Mouse (Mus musculus): ENCODE measurements at regions not wholly inside any gene's neighbourhood (a gene's known extent, or its start where the extent isn't known, plus 50 kb on each side); places are given as distances from the start of the nearest gene placed in this dataset.

DNA sequence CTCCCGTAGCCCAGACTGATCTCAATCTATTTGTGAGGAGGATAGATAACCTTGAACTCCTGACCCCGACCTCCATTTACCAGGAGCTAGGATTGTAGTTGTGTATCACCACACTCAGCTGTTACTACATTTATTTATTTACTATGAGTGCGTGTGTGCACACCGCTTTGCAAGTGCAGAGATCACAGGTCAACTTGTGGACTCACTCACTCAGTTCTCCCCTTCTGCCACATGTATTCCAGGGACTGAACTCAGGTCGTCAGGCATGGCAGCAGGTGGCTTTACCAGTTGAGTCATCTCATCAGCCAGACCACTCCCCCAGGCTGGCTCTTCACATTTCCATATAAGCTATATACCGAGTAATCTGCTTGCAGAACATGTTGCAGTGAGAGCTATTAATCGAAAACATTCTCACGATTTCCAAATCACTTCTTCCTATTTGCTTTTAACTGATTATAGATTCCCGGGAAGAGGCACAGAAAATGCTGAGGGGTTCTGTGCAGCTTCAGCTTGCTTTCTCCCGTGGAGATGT, 104.4 kb upstream of the Lrig1 start:
- no peak overlapping the region for H3K4me3 ChIP-seq (ENCODE audit: control insufficient read depth in 1 of 2, insufficient read depth in 1 of 2, low read depth in 2 of 2, low read length in 2 of 2)
- H3K4me1 ChIP-seq (ENCODE audit: control insufficient read depth in 1 of 2, insufficient read depth in 2 of 2, low read length in 2 of 2) = no peaks in the 10 kb centered on the region
- TF ChIP-seq CTCF (IDR thresholded peaks at IDR 0.05 in 2 of 3, conservative IDR thresholded peaks at IDR 0.05 in 1 of 3; ENCODE audit: control insufficient read depth in 1 of 3, insufficient read depth in 1 of 3, low read depth in 2 of 3, low read length in 3 of 3, poor library complexity in 1 of 3, severe bottlenecking in 1 of 3) = no peak
- no peak for TF ChIP-seq HCFC1 (IDR thresholded peaks at IDR 0.05; ENCODE audit: low read depth, low read length)
- no peak for TF ChIP-seq TAL1 (IDR thresholded peaks at IDR 0.05; ENCODE audit: low read length)
- TF ChIP-seq NRF1 (IDR thresholded peaks at IDR 0.05; ENCODE audit: insufficient read depth, low read depth, low read length, poor library complexity, severe bottlenecking) = no peak
- TF ChIP-seq CHD1 (IDR thresholded peaks at IDR 0.05; ENCODE audit: low read depth, low read length) = no peak
- TF ChIP-seq SMC3 (IDR thresholded peaks at IDR 0.05; ENCODE audit: low read depth, low read length) = no peak
- no peak overlapping the region for H3K27ac ChIP-seq (ENCODE audit: control insufficient read depth, low read depth, low read length)
- no peaks in the 10 kb centered on the region for H3K36me3 ChIP-seq (ENCODE audit: control insufficient read depth in 1 of 2, insufficient read depth in 2 of 2, low read length in 2 of 2)
- no peaks in the 10 kb centered on the region for H3K9me3 ChIP-seq (replicated peaks; ENCODE audit: insufficient read depth, low read length)
- no peaks in the 10 kb centered on the region for H3K79me2 ChIP-seq (ENCODE audit: control insufficient read depth, insufficient read depth, low read length, poor library complexity)
- no peak overlapping the region for H3K9ac ChIP-seq (ENCODE audit: control insufficient read depth, low read depth, low read length, poor library complexity, severe bottlenecking)
- H3K27me3 ChIP-seq (ENCODE audit: control insufficient read depth in 1 of 2, insufficient read depth in 2 of 2, low read length in 2 of 2) = no peaks in the 10 kb centered on the region
- DNase-seq (ENCODE audit: low read depth, low spot score) = no peak

DNA sequence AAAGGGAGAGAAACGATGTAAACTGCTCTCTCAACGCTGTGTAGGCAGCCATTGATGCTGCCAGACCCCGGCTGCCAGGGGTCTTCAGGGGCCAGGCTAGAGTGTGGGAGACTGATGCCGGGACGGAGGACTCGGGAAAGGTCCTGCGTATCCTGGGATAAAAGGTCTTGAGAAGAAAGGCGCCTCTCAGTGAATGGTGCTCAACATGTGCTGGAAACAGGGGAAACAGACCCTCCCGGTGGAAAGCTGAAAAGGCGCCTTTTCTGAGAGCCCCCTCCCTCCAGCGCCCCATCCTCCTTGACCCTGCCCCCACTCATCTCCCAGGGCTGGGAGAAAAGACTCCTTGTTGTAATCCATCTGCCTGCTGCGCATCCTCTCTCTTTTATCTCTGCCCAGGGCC, 101.1 kb upstream of the Lrig1 start:
- H3K79me2 ChIP-seq (ENCODE audit: control insufficient read depth, insufficient read depth, low read length, poor library complexity) = no peaks in the 10 kb centered on the region
- no peak overlapping the region for H3K27ac ChIP-seq (ENCODE audit: control insufficient read depth, low read depth, low read length)
- no peak overlapping the region for H3K9ac ChIP-seq (ENCODE audit: control insufficient read depth, low read depth, low read length, poor library complexity, severe bottlenecking)
- H3K9me3 ChIP-seq (replicated peaks; ENCODE audit: insufficient read depth, low read length) = no peaks in the 10 kb centered on the region
- no peak for TF ChIP-seq UBTF (IDR thresholded peaks at IDR 0.05; ENCODE audit: borderline replicate concordance, insufficient read depth, low read depth, low read length)
- DNase-seq (ENCODE audit: low read depth, low spot score) = no peak
- H3K4me3 ChIP-seq (ENCODE audit: control insufficient read depth in 1 of 2, insufficient read depth in 1 of 2, low read depth in 2 of 2, low read length in 2 of 2) = no peak overlapping the region
- H3K36me3 ChIP-seq (ENCODE audit: control insufficient read depth in 1 of 2, insufficient read depth in 2 of 2, low read length in 2 of 2) = no peaks in the 10 kb centered on the region
- H3K4me1 ChIP-seq (ENCODE audit: control insufficient read depth in 1 of 2, insufficient read depth in 2 of 2, low read length in 2 of 2) = no peaks in the 10 kb centered on the region
- no peaks in the 10 kb centered on the region for H3K27me3 ChIP-seq (ENCODE audit: control insufficient read depth in 1 of 2, insufficient read depth in 2 of 2, low read length in 2 of 2)

DNA sequence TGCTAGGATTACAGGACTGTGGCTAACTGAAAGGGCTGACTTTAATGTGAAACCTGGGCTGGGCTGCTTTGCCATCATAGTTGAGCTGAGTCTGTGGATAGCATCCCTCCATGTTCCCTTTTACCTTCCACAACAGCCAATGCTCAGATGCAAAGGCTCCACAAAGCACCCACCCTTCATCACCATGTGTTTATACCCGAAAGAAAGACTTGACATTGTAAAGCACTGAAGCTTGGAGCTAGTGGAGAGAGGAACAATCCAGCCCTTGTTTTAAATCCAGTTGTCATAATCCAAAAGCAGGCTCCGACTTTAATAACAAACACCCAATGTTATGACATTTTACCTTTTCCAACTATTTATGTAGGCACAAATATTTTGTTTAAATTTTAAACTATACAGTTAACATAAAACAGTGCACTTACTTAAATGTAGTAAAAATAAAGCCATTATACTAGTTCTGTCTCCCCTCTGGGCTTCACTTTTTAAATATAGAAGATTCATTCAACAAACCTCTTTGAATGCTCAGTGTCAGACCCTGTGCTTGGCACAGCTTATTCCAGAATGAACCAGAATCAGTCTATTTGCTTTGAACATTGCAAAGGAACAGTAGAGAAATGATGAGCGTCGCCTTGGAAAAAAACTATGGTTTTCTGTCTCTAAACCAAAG, 98.7 kb upstream of the Lrig1 start:
- DNase-seq (ENCODE audit: low read depth, low spot score) = no peak
- Histone ChIP-seq H3K79me2 (ENCODE audit: control insufficient read depth, insufficient read depth, low read length, poor library complexity) (no peaks in the 10 kb centered on the region), H3K27me3 (ENCODE audit: control insufficient read depth in 1 of 2, insufficient read depth in 2 of 2, low read length in 2 of 2) (no peaks in the 10 kb centered on the region; a peak in 1 of 4 replicates), H3K4me1 (ENCODE audit: control insufficient read depth in 1 of 2, insufficient read depth in 2 of 2, low read length in 2 of 2) (no peaks in the 10 kb centered on the region), H3K36me3 (ENCODE audit: control insufficient read depth in 1 of 2, insufficient read depth in 2 of 2, low read length in 2 of 2) (no peaks in the 10 kb centered on the region), H3K9ac (ENCODE audit: control insufficient read depth, low read depth, low read length, poor library complexity, severe bottlenecking) (no peak overlapping the region), H3K4me3 (ENCODE audit: control insufficient read depth in 1 of 2, insufficient read depth in 1 of 2, low read depth in 2 of 2, low read length in 2 of 2) (no peak overlapping the region), H3K27ac (ENCODE audit: control insufficient read depth, low read depth, low read length) (no peak overlapping the region), H3K9me3 (replicated peaks; ENCODE audit: insufficient read depth, low read length) (no peaks in the 10 kb centered on the region)
- TF ChIP-seq E2F4 (IDR thresholded peaks at IDR 0.05; ENCODE audit: borderline replicate concordance, low read depth, low read length) (no peak), USF1 (IDR thresholded peaks at IDR 0.05; ENCODE audit: low read depth, low read length) (no peak), ETS1 (IDR thresholded peaks at IDR 0.05; ENCODE audit: low read depth, low read length) (no peak), KAT2A (conservative IDR thresholded peaks at IDR 0.05; ENCODE audit: low read depth, low read length) (no peak), GABPA (IDR thresholded peaks at IDR 0.05; ENCODE audit: low read depth, low read length) (no peak), USF2 (IDR thresholded peaks at IDR 0.05; ENCODE audit: borderline replicate concordance in 1 of 2, insufficient read depth in 1 of 2, low read depth in 1 of 2, low read length in 2 of 2) (no peak), POLR2A (IDR thresholded peaks at IDR 0.05; ENCODE audit: control insufficient read depth in 1 of 2, insufficient read depth in 1 of 2, low read depth in 1 of 2, low read length in 2 of 2, poor library complexity in 1 of 2) (no peak), NRF1 (IDR thresholded peaks at IDR 0.05; ENCODE audit: insufficient read depth, low read depth, low read length, poor library complexity, severe bottlenecking) (no peak), ZMIZ1 (IDR thresholded peaks at IDR 0.05; ENCODE audit: low read depth, low read length) (no peak), ZKSCAN1 (IDR thresholded peaks at IDR 0.05; ENCODE audit: low read depth, low read length) (no peak), ZNF384 (IDR thresholded peaks at IDR 0.05; ENCODE audit: low read depth, low read length) (no peak), MAX (IDR thresholded peaks at IDR 0.05; ENCODE audit: low read length) (no peak), RAD21 (IDR thresholded peaks at IDR 0.05; ENCODE audit: low read depth, low read length) (no peak), ELF1 (IDR thresholded peaks at IDR 0.05; ENCODE audit: low read depth, low read length) (no peak), CTCF (IDR thresholded peaks at IDR 0.05 in 2 of 3, conservative IDR thresholded peaks at IDR 0.05 in 1 of 3; ENCODE audit: control insufficient read depth in 1 of 3, insufficient read depth in 1 of 3, low read depth in 2 of 3, low read length in 3 of 3, poor library complexity in 1 of 3, severe bottlenecking in 1 of 3) (no peak), TBP (IDR thresholded peaks at IDR 0.05; ENCODE audit: low read depth, low read length) (no peak), MYC (IDR thresholded peaks at IDR 0.05; ENCODE audit: low read depth, low read length) (no peak), RCOR1 (IDR thresholded peaks at IDR 0.05; ENCODE audit: low read depth, low read length) (no peak), NELFE (IDR thresholded peaks at IDR 0.05; ENCODE audit: low read depth, low read length) (no peak)
